Mouse (Mus musculus): ENCODE results near the gene Mab21l1. TPM values are rescaled to one million over a fixed set of nuclear protein-coding genes. Genes with fewer than 3 reads are reported as not detected.
A peak's percentile ranks its signal among the peaks of the same experiment; 100 is the strongest.

Mab21l1 gene
- polyA plus RNA-seq, 1 experiment from 2014 or later, result 0.20 TPM

- no peak for DNase-seq (ENCODE audit: low spot score)
- Histone ChIP-seq H3K36me3 (ENCODE audit: insufficient read depth, low read length) (no peaks in the 10 kb centered on the region), H3K27ac (no peak overlapping the region), H3K4me3 (replicated peaks; ENCODE audit: low read depth, low read length) (no peak overlapping the region), H3K27me3 (ENCODE audit: insufficient read depth, low read length) (no peaks in the 10 kb centered on the region), H3K4me1 (replicated peaks; ENCODE audit: insufficient read depth, low read length) (no peaks in the 10 kb centered on the region), H3K9me3 (replicated peaks; ENCODE audit: low read length) (no peaks in the 10 kb centered on the region), H3K4me2 (ENCODE audit: low read length) (no peak overlapping the region), H3K9ac (ENCODE audit: low read depth, low read length) (no peak overlapping the region)
- no peak for TF ChIP-seq CTCF (IDR thresholded peaks at IDR 0.05; ENCODE audit: low read depth)
- WGBS, result 65% methylated on average over 2 of the region's 2 CpGs
- ATAC-seq (replicated peaks; ENCODE audit: low FRiP score, low read depth), result no peak
These were observed 35.8 kb downstream of the Mab21l1 start for GRCm38 (mm10) chr3:55818082-55818481.

GRCm38 (mm10) chr3:55819598-55819997 lies 37.3 kb downstream of the Mab21l1 start:
- Histone ChIP-seq H3K27ac (no peak overlapping the region), H3K4me2 (ENCODE audit: low read length) (no peak overlapping the region), H3K4me1 (replicated peaks; ENCODE audit: insufficient read depth, low read length) (no peaks in the 10 kb centered on the region), H3K4me3 (replicated peaks; ENCODE audit: low read depth, low read length) (no peak overlapping the region), H3K9me3 (replicated peaks; ENCODE audit: low read length) (no peaks in the 10 kb centered on the region), H3K27me3 (ENCODE audit: insufficient read depth, low read length) (no peaks in the 10 kb centered on the region), H3K36me3 (ENCODE audit: insufficient read depth, low read length) (no peaks in the 10 kb centered on the region), H3K9ac (ENCODE audit: low read depth, low read length) (no peak overlapping the region)
- ATAC-seq (replicated peaks; ENCODE audit: low FRiP score, low read depth) (no peak), DNase-seq (ENCODE audit: low spot score) (no peak)
- no peak for TF ChIP-seq CTCF (IDR thresholded peaks at IDR 0.05; ENCODE audit: low read depth)

GRCm38 (mm10) chr3:55824864-55825263 lies 42.6 kb downstream of the Mab21l1 start:
- Histone ChIP-seq H3K9me3 (replicated peaks; ENCODE audit: low read length) (no peaks in the 10 kb centered on the region), H3K4me2 (ENCODE audit: low read length) (no peak overlapping the region), H3K27ac (no peak overlapping the region), H3K36me3 (ENCODE audit: insufficient read depth, low read length) (no peaks in the 10 kb centered on the region), H3K4me1 (replicated peaks; ENCODE audit: insufficient read depth, low read length) (no peaks in the 10 kb centered on the region), H3K4me3 (replicated peaks; ENCODE audit: low read depth, low read length) (no peak overlapping the region), H3K9ac (ENCODE audit: low read depth, low read length) (no peak overlapping the region), H3K27me3 (ENCODE audit: insufficient read depth, low read length) (no peaks in the 10 kb centered on the region)
- peak; percentile 18 for DNase-seq (ENCODE audit: low spot score)
- no peak for TF ChIP-seq CTCF (IDR thresholded peaks at IDR 0.05; ENCODE audit: low read depth)
- ATAC-seq (replicated peaks; ENCODE audit: low FRiP score, low read depth), result no peak
- WGBS, result 69% methylated on average over 3 of the region's 3 CpGs

GRCm38 (mm10) chr3:55828481-55829256 lies 46.4 kb downstream of the Mab21l1 start:
- no peak overlapping the region for H3K9ac ChIP-seq (ENCODE audit: low read depth, low read length)

GRCm38 (mm10) chr3:55830226-55830625 lies 47.9 kb downstream of the Mab21l1 start:
- no peaks in the 10 kb centered on the region for H3K9me3 ChIP-seq (replicated peaks; ENCODE audit: low read length)
- 36% methylated on average over 5 of the region's 5 CpGs for WGBS

More at GRCm38 (mm10) chr3:55828481-55829256, 46.4 kb downstream of the Mab21l1 start:
- H3K27ac ChIP-seq, result no peak overlapping the region
- no peaks in the 10 kb centered on the region for H3K27me3 ChIP-seq (ENCODE audit: insufficient read depth, low read length)
- no peak for ATAC-seq (replicated peaks; ENCODE audit: low FRiP score, low read depth)
- 33% methylated on average over 10 of the region's 10 CpGs for WGBS
- no peaks in the 10 kb centered on the region for H3K9me3 ChIP-seq (replicated peaks; ENCODE audit: low read length)
- H3K4me1 ChIP-seq (replicated peaks; ENCODE audit: insufficient read depth, low read length), result no peaks in the 10 kb centered on the region
- DNase-seq (ENCODE audit: low spot score), result peak; percentile 56
- H3K4me2 ChIP-seq (ENCODE audit: low read length), result no peak overlapping the region
- no peak for TF ChIP-seq CTCF (IDR thresholded peaks at IDR 0.05; ENCODE audit: low read depth)
- no peak overlapping the region for H3K4me3 ChIP-seq (replicated peaks; ENCODE audit: low read depth, low read length)
- H3K36me3 ChIP-seq (ENCODE audit: insufficient read depth, low read length), result no peaks in the 10 kb centered on the region

More at GRCm38 (mm10) chr3:55830226-55830625, 47.9 kb downstream of the Mab21l1 start:
- H3K4me3 ChIP-seq (replicated peaks; ENCODE audit: low read depth, low read length), result no peak overlapping the region
- no peak for TF ChIP-seq CTCF (IDR thresholded peaks at IDR 0.05; ENCODE audit: low read depth)
- no peaks in the 10 kb centered on the region for H3K36me3 ChIP-seq (ENCODE audit: insufficient read depth, low read length)
- H3K4me1 ChIP-seq (replicated peaks; ENCODE audit: insufficient read depth, low read length), result no peaks in the 10 kb centered on the region
- DNase-seq (ENCODE audit: low spot score) (no peak), ATAC-seq (replicated peaks; ENCODE audit: low FRiP score, low read depth) (no peak)
- no peak overlapping the region for H3K9ac ChIP-seq (ENCODE audit: low read depth, low read length)
- no peak overlapping the region for H3K4me2 ChIP-seq (ENCODE audit: low read length)
- H3K27ac ChIP-seq, result no peak overlapping the region
- no peaks in the 10 kb centered on the region for H3K27me3 ChIP-seq (ENCODE audit: insufficient read depth, low read length)

All from kidney, postnatal 0 days (tissue).